Mouse (Mus musculus) CH12.LX (cell line): ENCODE data around the gene Mink1. TPM values are rescaled to one million over a fixed set of nuclear protein-coding genes. Genes with fewer than 3 reads are reported as not detected.

ENCODE experiments used
- DNase-seq: peaks from one replicate; pipeline ENCODE4 v3.0.0-alpha.2; 2013; ENCODE audit errors: extremely low read depth
- H3K27ac ChIP-seq: 2 replicates; pipeline ENCODE4 v1.5.1; 2012; ENCODE audit warnings: low read depth, mild to moderate bottlenecking, control low read depth, moderate library complexity; ENCODE audit not compliant: insufficient read depth
- H3K27me3 ChIP-seq: replicated peaks from 2 replicates; pipeline ENCODE3; 2012; ENCODE audit warnings: inconsistent platforms
- H3K36me3 ChIP-seq, 2 experiments: replicated peaks in 1 of 2; 2 replicates each; pipeline versions ENCODE3 to v1.6.1; 2012; ENCODE audit warnings: inconsistent platforms in 1 of 2, low read length in 1 of 2, mild to moderate bottlenecking in 1 of 2, mixed read lengths in 1 of 2, moderate library complexity in 1 of 2; ENCODE audit not compliant: control insufficient read depth in 1 of 2, insufficient read depth in 1 of 2
- H3K4me1 ChIP-seq, 2 experiments: 2 replicates each; pipeline ENCODE4 v1.6.1; 2012; ENCODE audit warnings: inconsistent platforms in 1 of 2, moderate library complexity in 1 of 2; ENCODE audit not compliant: insufficient read depth in 2 of 2, control insufficient read depth in 1 of 2
- H3K4me2 ChIP-seq: 2 replicates; pipeline ENCODE4 v1.6.1; 2012; ENCODE audit warnings: low read depth, mild to moderate bottlenecking, control low read depth; ENCODE audit not compliant: poor library complexity, insufficient read depth, severe bottlenecking
- H3K4me3 ChIP-seq, 3 experiments: fragments of 150-350 bp in 1 of 3; sonication (generic) in 1 of 3; replicated peaks in 1 of 3; 2 replicates each; pipeline versions ENCODE3 to v1.5.1; 2011 to 2012; ENCODE audit warnings: low read depth in 2 of 3, low read length in 2 of 3, mild to moderate bottlenecking in 2 of 3, moderate library complexity in 2 of 3, control low read depth in 1 of 3, improper control_type of control experiment in 1 of 3, inconsistent platforms in 1 of 3, mixed read lengths in 1 of 3; ENCODE audit not compliant: poor library complexity in 1 of 3
- H3K79me2 ChIP-seq: replicated peaks from 2 replicates; pipeline ENCODE4 v1.6.1; 2012; ENCODE audit warnings: mild to moderate bottlenecking, moderate library complexity; ENCODE audit not compliant: control insufficient read depth, poor library complexity, insufficient read depth, severe bottlenecking; ENCODE audit errors: extremely low read depth
- H3K9ac ChIP-seq: 2 replicates; pipeline ENCODE4 v1.6.1; 2012; ENCODE audit warnings: low read depth, mild to moderate bottlenecking, control low read depth, moderate library complexity; ENCODE audit not compliant: insufficient read depth
- H3K9me3 ChIP-seq: replicated peaks from 2 replicates; pipeline ENCODE3; 2012; ENCODE audit warnings: low read length, inconsistent platforms, mixed read lengths
- BHLHE40 ChIP-seq: IDR thresholded peaks from 2 replicates; pipeline ENCODE4 v1.6.1; 2011; ENCODE audit warnings: mild to moderate bottlenecking, low read depth, low read length, improper control_type of control experiment
- CHD1 ChIP-seq: IDR thresholded peaks from 2 replicates; pipeline ENCODE4 v1.6.1; 2012; ENCODE audit warnings: low read depth, low read length, improper control_type of control experiment, inconsistent platforms
- CTCF ChIP-seq, 2 experiments: IDR thresholded peaks in 1 of 2; conservative IDR thresholded peaks in 1 of 2; 2 replicates each; pipeline ENCODE4 v1.5.1; 2011 to 2012; ENCODE audit warnings: low read depth in 2 of 2, low read length in 2 of 2, improper control_type of control experiment in 1 of 2, inconsistent platforms in 1 of 2, mild to moderate bottlenecking in 1 of 2, moderate library complexity in 1 of 2
- E2F4 ChIP-seq: IDR thresholded peaks from 2 replicates; pipeline ENCODE4 v1.6.1; 2011; ENCODE audit warnings: low read depth, low read length, improper control_type of control experiment; ENCODE audit not compliant: insufficient replicate concordance
- EP300 ChIP-seq: IDR thresholded peaks from 2 replicates; pipeline ENCODE4 v1.6.1; 2011; ENCODE audit warnings: low read length, improper control_type of control experiment
- ETS1 ChIP-seq: conservative IDR thresholded peaks from 2 replicates; pipeline ENCODE4 v1.6.1; 2012; ENCODE audit warnings: low read depth, mild to moderate bottlenecking, inconsistent platforms, low read length, improper control_type of control experiment, moderate library complexity
- GABPA ChIP-seq: IDR thresholded peaks from 2 replicates; pipeline ENCODE4 v1.6.1; 2012; ENCODE audit warnings: low read depth, low read length, improper control_type of control experiment, inconsistent platforms; ENCODE audit not compliant: insufficient replicate concordance
- HCFC1 ChIP-seq: IDR thresholded peaks from 2 replicates; pipeline ENCODE4 v1.6.1; 2012; ENCODE audit warnings: low read depth, mild to moderate bottlenecking, inconsistent platforms, low read length, improper control_type of control experiment
- IRF4 ChIP-seq: IDR thresholded peaks from 2 replicates; pipeline ENCODE4 v1.6.1; 2014; ENCODE audit warnings: low read depth, mild to moderate bottlenecking, inconsistent platforms, low read length, improper control_type of control experiment
- JUN ChIP-seq: IDR thresholded peaks from 2 replicates; pipeline ENCODE4 v1.6.1; 2011; ENCODE audit warnings: low read depth, mild to moderate bottlenecking, low read length, improper control_type of control experiment, moderate library complexity; ENCODE audit not compliant: insufficient read depth
- JUND ChIP-seq: conservative IDR thresholded peaks from 2 replicates; pipeline ENCODE4 v1.6.1; 2011; ENCODE audit warnings: low read depth, low read length, improper control_type of control experiment
- MAFK ChIP-seq: IDR thresholded peaks from 2 replicates; pipeline ENCODE4 v1.6.1; 2011; ENCODE audit warnings: low read length, improper control_type of control experiment; ENCODE audit not compliant: insufficient replicate concordance
- MAZ ChIP-seq: IDR thresholded peaks from 2 replicates; pipeline ENCODE4 v1.6.1; 2012; ENCODE audit warnings: low read depth, mild to moderate bottlenecking, inconsistent platforms, low read length, improper control_type of control experiment, moderate library complexity
- MEF2A ChIP-seq: IDR thresholded peaks from 2 replicates; pipeline ENCODE4 v1.6.1; 2014; ENCODE audit warnings: low read depth, mild to moderate bottlenecking, inconsistent platforms, low read length, improper control_type of control experiment, borderline replicate concordance
- MXI1 ChIP-seq: IDR thresholded peaks from 2 replicates; pipeline ENCODE4 v1.6.1; 2011; ENCODE audit warnings: mild to moderate bottlenecking, low read depth, low read length, improper control_type of control experiment
- NELFE ChIP-seq: IDR thresholded peaks from 2 replicates; pipeline ENCODE4 v1.6.1; 2011; ENCODE audit warnings: low read depth, low read length, improper control_type of control experiment
- PAX5 ChIP-seq: IDR thresholded peaks from 2 replicates; pipeline ENCODE4 v1.6.1; 2012; ENCODE audit warnings: low read length, inconsistent platforms, mixed read lengths
- POLR2A ChIP-seq: IDR thresholded peaks from 2 replicates; pipeline ENCODE4 v1.6.1; 2011; ENCODE audit warnings: low read depth, mild to moderate bottlenecking, improper control_type of control experiment, low read length
- RAD21 ChIP-seq: IDR thresholded peaks from 2 replicates; pipeline ENCODE4 v1.6.1; 2011; ENCODE audit warnings: low read depth, mild to moderate bottlenecking, low read length, improper control_type of control experiment, moderate library complexity
- RCOR1 ChIP-seq: conservative IDR thresholded peaks from 2 replicates; pipeline ENCODE4 v1.6.1; 2012; ENCODE audit warnings: low read depth, mild to moderate bottlenecking, inconsistent platforms, low read length, improper control_type of control experiment
- SMC3 ChIP-seq: IDR thresholded peaks from 2 replicates; pipeline ENCODE4 v1.6.1; 2011; ENCODE audit warnings: low read depth, low read length, improper control_type of control experiment
- TBP ChIP-seq: conservative IDR thresholded peaks from 2 replicates; pipeline ENCODE4 v1.6.1; 2011; ENCODE audit warnings: low read depth, low read length, improper control_type of control experiment
- TCF12 ChIP-seq: IDR thresholded peaks from 2 replicates; pipeline ENCODE4 v1.6.1; 2014; ENCODE audit warnings: low read depth, mild to moderate bottlenecking, inconsistent platforms, low read length, improper control_type of control experiment
- UBTF ChIP-seq: IDR thresholded peaks from 2 replicates; pipeline ENCODE4 v1.6.1; 2012; ENCODE audit warnings: low read depth, mild to moderate bottlenecking, inconsistent platforms, low read length, improper control_type of control experiment, moderate library complexity
- USF2 ChIP-seq: conservative IDR thresholded peaks from 2 replicates; pipeline ENCODE4 v1.6.1; 2011; ENCODE audit warnings: low read depth, low read length, improper control_type of control experiment
- ZC3H11A ChIP-seq: IDR thresholded peaks from 2 replicates; pipeline ENCODE4 v1.6.1; 2012; ENCODE audit warnings: low read depth, mild to moderate bottlenecking, inconsistent platforms, low read length, improper control_type of control experiment
- ZKSCAN1 ChIP-seq: IDR thresholded peaks from 2 replicates; pipeline ENCODE4 v1.6.1; 2012; ENCODE audit warnings: low read depth, inconsistent platforms, low read length, improper control_type of control experiment, borderline replicate concordance
- ZMIZ1 ChIP-seq: IDR thresholded peaks from 2 replicates; pipeline ENCODE4 v1.6.1; 2012; ENCODE audit warnings: low read depth, mild to moderate bottlenecking, inconsistent platforms, low read length, improper control_type of control experiment
- dilution Hi-C: fragments of 300-500 bp; cut with MboI; formaldehyde crosslinking; loops from 2 replicates; pipeline ENCODE4 v1.14.3; 2020; ENCODE audit warnings: low sequenced_read_pairs; ENCODE audit not compliant: extremely low pct_unique_long_range_greater_than_20kb, extremely low pct_ligation_motif_present
- in situ Hi-C: fragments of 300-500 bp; cut with MboI; formaldehyde crosslinking; loops from 3 replicates; pipeline ENCODE4 v1.14.3; 2019; ENCODE audit warnings: low sequenced_read_pairs, low pct_ligation_motif_present, low pct_unique_long_range_greater_than_20kb, mixed read lengths
- polyA plus RNA-seq: library from polyadenylated mRNA; unstranded; fragments of >175 nt; gene quantifications from 2 replicates; pipeline ENCODE4 v1.2.1, GENCODE M21; 2012; ENCODE audit warnings: low read depth; ENCODE audit not compliant: insufficient read length
- total RNA-seq, 2 experiments: library from RNA; depleted of rRNA; stranded (reverse); fragments of 300-350 nt in 1 of 2; fragments of >200 nt in 1 of 2; gene quantifications; 2 replicates each; pipeline ENCODE4 v1.2.3; 2012 to 2014

Gene Mink1
- total and polyA plus RNA-seq, 3 experiments, result 15.0 to 79.8 (median 31.2) TPM

GRCm38 (mm10) chr11:70553940-70554339, 8.7 kb upstream of the Mink1 start:
- no peaks in the 10 kb centered on the region for H3K9me3 ChIP-seq
- no peak overlapping the region for H3K27ac ChIP-seq
- no peak overlapping the region for H3K9ac ChIP-seq
- H3K4me2 ChIP-seq, result no peak overlapping the region
- no peaks in the 10 kb centered on the region for H3K79me2 ChIP-seq
- H3K4me3 ChIP-seq, result no peak overlapping the region
- no peak for DNase-seq
- peaks cover 0 to 57% of the 10 kb centered on the region in 2 experiments for H3K36me3 ChIP-seq
- TF ChIP-seq NELFE (no peak), MXI1 (no peak), CTCF (conservative IDR thresholded peaks at IDR 0.05 in 1 of 2, IDR thresholded peaks at IDR 0.05 in 1 of 2; ENCODE audit: low read depth in 2 of 2, low read length in 2 of 2) (no peak), MAFK (no peak), ZC3H11A (no peak), TCF12 (no peak), ETS1 (no peak), USF2 (no peak), ZKSCAN1 (no peak), JUND (no peak), HCFC1 (no peak), IRF4 (no peak), E2F4 (no peak), SMC3 (no peak), CHD1 (no peak), UBTF (no peak), ZMIZ1 (no peak), MEF2A (no peak), TBP (no peak), PAX5 (no peak)
- H3K27me3 ChIP-seq, result no peaks in the 10 kb centered on the region
- in situ Hi-C loops (no loop called here), dilution Hi-C loops (no loop called here)
- H3K4me1 ChIP-seq, result no peaks in the 10 kb centered on the region

- dilution Hi-C loops (no loop called here), in situ Hi-C loops (loop anchor here (5.0 kb wide), 1 partner anchor 45 kb away; no protein-coding TSS in a partner anchor)
- no peak for TF ChIP-seq E2F4
- no peak for TF ChIP-seq GABPA
- no peak for TF ChIP-seq CHD1
- peak; percentile 49 for TF ChIP-seq RAD21
- no peak for TF ChIP-seq MXI1
- no peak for TF ChIP-seq RCOR1
- peak in 1 of 2 experiments; percentile 58; a peak in 2 of 4 replicates for TF ChIP-seq CTCF (conservative IDR thresholded peaks at IDR 0.05 in 1 of 2, IDR thresholded peaks at IDR 0.05 in 1 of 2; ENCODE audit: low read depth in 2 of 2, low read length in 2 of 2)
- no peak for TF ChIP-seq TBP
- TF ChIP-seq UBTF, result no peak
- no peak for TF ChIP-seq USF2
- TF ChIP-seq EP300, result no peak
- TF ChIP-seq SMC3, result peak; percentile 47
- TF ChIP-seq POLR2A, result no peak
- TF ChIP-seq JUN, result no peak
- TF ChIP-seq BHLHE40, result no peak
- TF ChIP-seq MAZ, result no peak
- no peak for TF ChIP-seq MEF2A
- TF ChIP-seq ETS1, result no peak
- no peak for DNase-seq
- Histone ChIP-seq H3K4me1 (peaks cover 2 to 14% of the 10 kb centered on the region in 2 experiments; a peak in 3 of 4 replicates), H3K4me3 (no peak overlapping the region), H3K27ac (no peak overlapping the region), H3K36me3 (peaks cover 0 to 43% of the 10 kb centered on the region in 2 experiments), H3K79me2 (no peaks in the 10 kb centered on the region), H3K9me3 (no peaks in the 10 kb centered on the region), H3K9ac (no peak overlapping the region), H3K4me2 (no peak overlapping the region), H3K27me3 (no peaks in the 10 kb centered on the region)
Measured at GRCm38 (mm10) chr11:70557545-70557944, 5.1 kb upstream of the Mink1 start.
